Mouse (Mus musculus) adrenal gland, adult 2 months (tissue): ENCODE measurements around the gene Prkca. TPM values are rescaled to one million over a fixed set of nuclear protein-coding genes. Genes with fewer than 3 reads are reported as not detected.
"Not testable (repeated sequence)": the region's sequence is repeated elsewhere in the genome, so short reads cannot be mapped to it uniquely, and the experiment has no call there.

Source experiments
- DNase-seq: peaks from one replicate; pipeline ENCODE4 v3.0.0; 2021
- polyA plus RNA-seq: library from polyadenylated mRNA; depleted of rRNA; stranded (reverse); fragments of >200 nt; gene quantifications from 2 replicates; pipeline ENCODE4 v1.2.3, GENCODE M21; 2012
- total RNA-seq, 2 experiments: library from RNA; stranded (reverse); gene quantifications; 2 replicates each; pipeline ENCODE4 v1.2.3; 2021

Gene Prkca
- total and polyA plus RNA-seq, 3 experiments, result 1.3 to 9.7 (median 8.5) TPM

DNA sequence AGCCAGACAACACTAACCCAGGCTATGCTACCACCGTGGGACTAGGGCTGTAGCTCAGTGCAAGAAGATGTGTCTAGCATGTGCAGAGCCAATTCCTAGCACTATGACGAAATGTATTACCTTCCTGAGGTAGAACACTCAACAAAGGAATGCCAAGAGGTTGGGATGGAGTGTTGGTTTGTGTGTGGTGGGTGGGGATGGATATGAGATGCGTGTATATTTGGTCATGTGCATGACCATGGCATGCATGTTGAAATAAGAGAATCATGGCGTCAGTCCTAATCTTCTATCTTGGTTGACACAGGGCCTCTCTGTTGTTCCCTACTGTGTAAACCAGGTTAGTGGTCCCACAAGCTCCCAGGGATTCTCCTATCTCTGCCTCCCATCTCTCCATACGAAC lies 225.5 kb downstream of the Prkca start:
- DNase-seq, result no peak

GRCm38 (mm10) chr11:108117360-108118050 lies 226.2 kb downstream of the Prkca start:
- DNase-seq, result no peak

DNA sequence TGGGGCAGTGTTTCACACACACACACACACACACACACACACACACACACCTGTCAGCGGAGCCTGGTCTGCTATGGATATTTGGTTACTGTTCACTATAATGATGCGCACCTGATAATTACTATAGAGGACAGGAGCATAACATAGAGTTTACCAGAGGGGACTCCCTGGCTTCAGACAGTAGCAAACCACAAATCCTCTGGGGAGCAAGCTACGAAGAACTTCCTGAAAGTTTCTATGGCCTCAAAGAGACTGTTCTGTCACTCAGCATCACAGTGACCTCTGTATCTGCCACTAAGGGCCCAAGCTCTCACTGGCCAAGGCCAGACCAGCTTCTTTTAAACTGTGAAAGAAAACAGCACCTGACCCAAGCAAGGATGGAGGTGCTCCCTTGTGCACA lies 229.6 kb downstream of the Prkca start:
- DNase-seq, result no peak

- no peak for DNase-seq
These were observed 231.3 kb downstream of the Prkca start for GRCm38 (mm10) chr11:108112437-108112836.

GRCm38 (mm10) chr11:108104085-108104484 lies 239.6 kb downstream of the Prkca start:
- no peak for DNase-seq

GRCm38 (mm10) chr11:108101280-108101950 lies 242.3 kb downstream of the Prkca start:
- no peak for DNase-seq

DNA sequence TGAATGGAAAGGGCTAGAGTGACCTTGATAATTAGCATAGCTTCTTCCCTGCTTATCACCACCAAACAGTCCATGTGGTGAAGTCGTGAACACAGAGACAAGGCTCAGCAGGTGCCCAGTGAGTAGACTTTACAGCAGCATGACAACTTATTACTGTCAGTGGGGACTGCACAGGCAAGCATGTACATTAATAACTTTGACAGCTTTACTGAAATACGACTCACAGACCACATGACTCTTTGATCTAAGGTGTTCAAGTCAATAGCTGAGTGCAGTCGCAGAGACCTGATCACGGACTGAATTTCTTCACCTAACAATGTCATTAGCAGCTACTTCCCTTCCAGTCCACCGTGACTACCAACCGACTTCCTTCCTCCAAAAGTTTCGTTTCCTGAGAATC lies 245.4 kb downstream of the Prkca start:
- DNase-seq, result no peak

DNA sequence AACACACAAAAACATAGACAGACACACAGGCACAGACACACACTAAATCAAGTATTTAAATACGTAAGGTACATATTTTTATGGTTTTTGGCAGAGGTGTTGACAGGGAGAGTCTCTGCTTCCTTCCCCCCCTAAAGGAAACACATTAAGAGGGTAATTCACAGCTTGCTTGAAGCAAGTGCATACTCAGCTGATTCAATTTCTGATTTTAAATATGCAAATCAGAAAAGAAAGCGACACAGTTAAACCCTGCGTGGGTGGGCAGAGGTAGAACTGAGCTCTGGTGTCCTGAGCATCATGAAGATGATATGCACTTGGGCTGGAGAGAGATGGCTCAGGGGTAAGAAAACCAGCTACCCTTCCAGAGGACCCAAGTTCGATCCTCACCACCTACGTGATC lies 248.9 kb downstream of the Prkca start:
- DNase-seq, result no peak

- DNase-seq, result no peak
These were observed 250.5 kb downstream of the Prkca start for GRCm38 (mm10) chr11:108093248-108093647.

DNA sequence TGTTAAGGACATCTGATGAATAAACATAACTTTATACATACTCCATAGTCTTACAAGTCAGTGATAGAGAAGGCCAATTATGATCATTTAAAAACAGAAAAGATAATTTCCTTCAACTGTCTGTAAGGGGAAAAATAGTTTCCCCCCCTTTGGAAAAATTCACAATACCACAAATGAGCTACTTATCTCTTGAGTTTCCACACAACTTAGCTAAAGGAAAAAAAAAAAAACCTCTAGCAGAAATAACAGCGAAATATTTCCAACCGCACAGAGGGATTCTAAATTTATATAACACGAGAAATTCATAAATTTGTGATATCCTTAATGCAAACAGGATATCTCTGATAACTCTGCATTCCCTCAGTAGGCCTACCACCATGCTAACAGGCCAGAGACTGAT lies 252.5 kb downstream of the Prkca start:
- no peak for DNase-seq

- no peak for DNase-seq
These were observed 253.0 kb downstream of the Prkca start for GRCm38 (mm10) chr11:108090706-108091105.

- DNase-seq, result no peak
These were observed 255.7 kb downstream of the Prkca start for GRCm38 (mm10) chr11:108088063-108088462.

DNA sequence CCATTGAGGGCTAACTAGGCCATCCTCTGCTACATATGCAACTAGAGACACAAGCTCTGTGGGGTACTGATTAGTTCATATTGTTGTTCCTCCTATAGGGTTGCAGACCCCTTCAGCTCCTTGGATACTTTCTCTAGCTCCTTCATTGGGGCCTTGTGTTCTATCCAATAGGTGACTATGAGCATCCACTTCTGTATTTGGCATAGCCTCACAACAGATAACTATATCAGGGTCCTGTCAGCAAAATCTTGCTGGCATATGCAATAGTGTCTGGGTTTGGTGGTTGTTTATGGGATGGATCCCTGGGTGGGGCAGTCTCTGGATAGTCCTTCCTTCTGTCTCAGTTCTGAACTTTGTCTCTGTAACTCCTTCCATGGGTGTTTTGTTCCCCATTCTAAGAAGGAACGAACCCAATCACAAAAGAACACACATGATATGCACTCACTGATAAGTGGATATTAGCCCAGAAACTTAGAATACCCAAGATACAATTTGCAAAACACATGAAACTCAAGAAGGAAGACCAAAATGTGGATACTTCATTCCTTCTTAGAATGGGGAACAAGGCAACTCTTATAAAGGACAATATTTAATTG lies 256.5 kb downstream of the Prkca start:
- not testable (repeated sequence) for DNase-seq

DNA sequence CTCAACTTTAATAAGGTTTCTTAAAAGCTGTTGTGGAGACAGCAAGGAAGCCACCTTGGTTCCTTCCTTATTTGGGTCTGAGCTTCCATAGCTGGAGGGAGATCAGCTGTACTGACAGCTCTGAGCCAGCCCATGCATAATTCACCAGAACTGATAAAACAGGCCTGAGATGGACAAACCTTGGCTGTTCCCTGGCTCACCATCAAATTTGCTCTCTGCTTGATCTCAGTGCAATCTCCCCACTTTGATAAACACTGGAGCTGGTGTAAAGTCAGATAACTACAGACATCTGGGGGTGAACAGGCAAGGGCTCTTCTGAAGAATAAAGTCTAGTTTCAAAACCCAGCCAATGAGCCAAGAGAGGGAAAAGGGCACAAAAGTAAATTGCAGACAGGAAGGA lies 261.1 kb downstream of the Prkca start:
- DNase-seq, result no peak

DNA sequence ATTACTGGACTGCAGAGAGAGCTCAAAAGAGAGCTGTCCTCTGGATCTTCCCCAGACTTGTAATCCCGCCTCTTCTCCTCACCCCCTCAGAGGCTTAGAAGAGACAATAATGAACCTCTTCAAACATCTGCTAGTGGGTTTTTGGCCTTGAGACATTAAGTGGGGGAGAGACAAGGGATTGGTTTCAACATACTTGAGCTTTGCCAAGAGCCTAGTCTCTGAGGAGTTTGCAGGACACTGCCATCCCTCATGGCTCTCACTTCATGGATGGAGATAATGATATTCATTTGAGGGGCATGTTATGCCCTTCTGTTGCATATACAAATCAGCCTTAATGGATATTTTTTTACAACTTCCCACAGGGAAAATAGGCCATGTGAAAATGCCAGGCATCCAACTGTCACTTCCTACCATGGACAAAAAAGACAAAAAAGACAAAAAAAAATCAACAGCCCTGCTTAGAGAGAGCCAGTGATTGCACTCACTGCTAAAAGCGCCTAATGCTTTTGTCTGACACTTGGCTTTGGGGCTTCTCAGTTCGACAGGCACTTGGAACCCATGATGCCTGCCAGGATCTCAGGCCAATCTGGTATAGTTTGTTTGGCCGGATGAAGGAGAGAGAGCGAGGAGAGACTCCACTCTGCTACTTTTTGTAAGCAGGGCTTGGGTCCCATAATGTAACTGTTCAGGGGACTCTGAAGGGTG lies 263.6 kb downstream of the Prkca start:
- DNase-seq, result no peak

DNA sequence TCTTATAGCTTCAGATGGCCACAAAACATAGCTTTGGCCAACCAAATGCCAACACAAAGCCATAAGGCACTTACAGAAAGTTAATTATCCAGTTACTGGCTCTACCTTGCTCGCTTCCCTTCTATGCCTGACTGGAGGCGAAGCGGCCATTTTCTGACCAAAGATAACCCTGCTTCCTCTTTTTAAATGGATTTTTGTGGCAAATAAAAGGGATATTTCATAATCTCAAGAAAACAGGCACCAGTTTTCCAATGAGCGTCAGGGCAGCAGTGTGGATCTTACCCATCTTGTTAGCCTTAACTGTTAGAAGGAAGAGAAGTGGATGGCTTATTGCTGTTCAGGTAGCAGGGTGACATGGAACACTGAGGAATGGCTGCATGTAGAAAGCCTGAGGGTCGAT lies 264.3 kb downstream of the Prkca start:
- no peak for DNase-seq

GRCm38 (mm10) chr11:108077514-108077913 lies 266.2 kb downstream of the Prkca start:
- DNase-seq, result no peak

GRCm38 (mm10) chr11:108072606-108073243 lies 271.0 kb downstream of the Prkca start:
- peak; percentile 51 for DNase-seq

DNA sequence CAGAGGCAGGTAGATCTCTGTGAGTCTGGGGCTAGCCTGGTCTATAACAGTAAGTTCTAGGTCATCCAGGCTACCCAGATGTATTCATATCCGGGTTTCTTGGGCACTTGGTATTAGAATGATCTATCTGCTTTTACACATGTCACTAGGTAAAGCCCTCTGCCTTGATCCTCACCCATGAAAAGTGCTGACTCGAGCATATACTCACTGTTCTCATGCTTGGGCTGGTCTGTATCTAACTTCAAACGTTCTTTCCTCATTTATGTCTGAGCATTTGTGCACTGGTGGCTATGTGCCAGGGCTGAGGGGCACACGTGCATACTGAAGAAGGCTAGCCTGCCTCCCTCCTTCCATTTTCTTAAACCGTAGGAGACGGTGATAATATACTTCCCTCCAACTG lies 272.5 kb downstream of the Prkca start:
- no peak for DNase-seq

DNA sequence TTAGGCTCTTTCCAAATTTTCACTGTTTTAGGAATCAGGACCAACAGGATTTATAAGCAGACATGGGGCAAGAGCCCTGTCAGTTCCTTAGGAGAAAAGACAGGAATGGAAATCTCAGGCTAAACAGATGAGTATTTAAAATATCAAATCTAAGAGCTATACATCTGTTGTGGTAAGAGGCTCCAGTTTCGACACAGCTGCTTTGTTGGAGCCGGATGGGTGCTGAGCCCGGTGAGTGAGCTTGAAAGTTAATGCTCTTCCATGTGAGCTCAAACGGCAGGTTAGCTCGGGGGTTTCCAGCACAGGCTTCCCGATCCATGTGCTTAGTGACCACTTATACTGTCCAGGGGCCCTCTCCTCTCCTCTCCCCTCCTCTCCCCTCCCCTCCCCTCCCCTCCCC lies 273.7 kb downstream of the Prkca start:
- DNase-seq, result no peak

DNA sequence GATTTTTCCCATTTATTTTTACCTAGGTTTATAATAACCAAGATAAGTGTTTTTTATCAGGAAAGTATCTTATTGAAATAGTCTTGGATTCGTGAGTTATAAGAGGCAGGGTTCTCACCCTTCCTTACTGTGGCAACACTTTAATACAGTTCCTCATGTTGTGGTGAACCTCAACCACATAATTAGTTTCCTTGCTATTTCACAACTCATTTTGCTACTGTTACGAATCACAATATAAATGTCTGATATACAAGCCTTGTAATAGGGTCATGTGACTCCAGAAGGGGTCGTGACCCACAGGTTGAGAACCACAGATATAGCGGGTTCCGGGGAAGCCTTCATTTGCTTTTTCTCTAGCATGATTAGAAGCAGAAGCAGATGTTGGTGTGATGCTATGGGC lies 275.3 kb downstream of the Prkca start:
- no peak for DNase-seq

DNA sequence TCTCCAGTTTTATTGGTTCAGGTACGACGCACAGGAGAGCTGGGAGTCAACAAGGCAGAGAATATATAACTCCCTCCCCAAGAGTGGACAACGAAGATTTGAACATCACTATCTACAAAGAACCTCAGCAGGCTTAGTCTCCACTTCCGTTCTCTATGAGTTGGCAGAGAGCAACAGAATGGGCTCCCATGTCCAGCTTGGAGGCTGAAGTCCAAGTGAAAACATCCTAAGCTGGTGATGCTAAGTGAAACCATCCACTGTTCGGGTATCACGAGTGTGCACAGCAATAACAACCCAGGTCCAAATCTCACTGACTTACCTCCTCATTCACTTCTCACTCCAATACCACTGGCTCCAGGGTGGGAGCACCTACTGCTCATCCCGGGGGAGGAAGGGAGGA lies 276.6 kb downstream of the Prkca start:
- no peak for DNase-seq
